Mouse (Mus musculus) liver, postnatal 0 days (tissue): ENCODE measurements around the gene Ccnd3.

ENCODE experiments used
- CTCF ChIP-seq: sonication (generic); IDR thresholded peaks from 2 replicates; pipeline ENCODE4 v1.5.1; 2016; ENCODE audit warnings: antibody characterized with exemption, low read depth
- EP300 ChIP-seq: IDR thresholded peaks from 2 replicates; pipeline ENCODE4 v1.6.1; 2016; ENCODE audit warnings: antibody characterized with exemption, low read depth, mild to moderate bottlenecking

DNA sequence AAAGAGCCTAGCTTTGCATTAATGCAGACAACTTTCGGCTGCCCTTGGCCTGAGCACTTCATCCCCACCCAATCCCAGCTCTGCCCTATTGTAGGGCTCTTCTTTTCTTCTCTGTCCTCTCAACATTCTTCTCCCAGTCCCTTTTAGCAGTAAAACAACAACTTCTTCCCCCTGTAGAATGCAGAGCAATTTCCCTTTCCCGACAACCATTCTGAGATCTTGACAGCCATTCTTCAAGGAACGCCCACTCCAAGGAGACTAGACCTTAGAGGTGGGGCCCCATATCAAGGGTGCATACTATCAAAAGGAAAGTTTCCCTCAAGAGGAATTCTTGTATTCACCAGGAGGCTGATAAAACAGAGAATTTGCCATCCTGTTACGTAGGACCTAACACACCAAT, 144.1 kb downstream of the Ccnd3 start:
- no peak for TF ChIP-seq EP300
- TF ChIP-seq CTCF = no peak
